Mouse (Mus musculus) liver, postnatal 0 days (tissue): ENCODE data around the gene Olfr1338. TPM values are rescaled to one million over a fixed set of nuclear protein-coding genes. Genes with fewer than 3 reads are reported as not detected.
A peak's percentile ranks its signal among the peaks of the same experiment; 100 is the strongest.

Experiments
- ATAC-seq: fragments of 200-750 bp; cut with Nextera tagmentation; 2 replicates; pipeline ENCODE4 v1.8.0; 2017; ENCODE audit warnings: mild to moderate bottlenecking, moderate library complexity
- DNase-seq: peaks from one replicate; pipeline ENCODE4 v3.0.0-alpha.2; 2016
- H3K27ac ChIP-seq: fragments of 300-500 bp; sonication (generic); 2 replicates; pipeline ENCODE4 v1.5.1; 2014; ENCODE audit warnings: antibody characterized with exemption, moderate library complexity, mild to moderate bottlenecking, low read depth
- H3K27me3 ChIP-seq: fragments of 300-500 bp; sonication (generic); 2 replicates; pipeline ENCODE4 v1.6.1; 2014; ENCODE audit warnings: low read length, control low read depth, mixed read lengths; ENCODE audit not compliant: insufficient read depth
- H3K36me3 ChIP-seq: fragments of 300-500 bp; sonication (generic); replicated peaks from 2 replicates; pipeline ENCODE4 v1.6.1; 2014; ENCODE audit warnings: mild to moderate bottlenecking, control low read depth, low read length, moderate library complexity, mixed read lengths; ENCODE audit not compliant: insufficient read depth
- H3K4me1 ChIP-seq: fragments of 300-500 bp; sonication (generic); 2 replicates; pipeline ENCODE4 v1.6.1; 2014; ENCODE audit warnings: antibody characterized with exemption, mild to moderate bottlenecking, control low read depth; ENCODE audit not compliant: insufficient read depth
- H3K4me2 ChIP-seq: fragments of 300-500 bp; sonication (generic); 2 replicates; pipeline ENCODE4 v1.6.1; 2014; ENCODE audit warnings: low read depth, mild to moderate bottlenecking, low read length, moderate library complexity, mixed read lengths
- H3K4me3 ChIP-seq: fragments of 300-500 bp; sonication (generic); 2 replicates; pipeline ENCODE4 v1.5.1; 2014; ENCODE audit warnings: low read depth, low read length
- H3K9ac ChIP-seq: fragments of 300-500 bp; sonication (generic); replicated peaks from 2 replicates; pipeline ENCODE4 v1.6.1; 2014; ENCODE audit warnings: mild to moderate bottlenecking, moderate library complexity
- H3K9me3 ChIP-seq: fragments of 300-500 bp; sonication (generic); 2 replicates; pipeline ENCODE4 v1.6.1; 2016; ENCODE audit warnings: mild to moderate bottlenecking, control low read depth, low read length, mixed read lengths
- CTCF ChIP-seq: sonication (generic); IDR thresholded peaks from 2 replicates; pipeline ENCODE4 v1.5.1; 2016; ENCODE audit warnings: antibody characterized with exemption, low read depth
- EP300 ChIP-seq: IDR thresholded peaks from 2 replicates; pipeline ENCODE4 v1.6.1; 2016; ENCODE audit warnings: antibody characterized with exemption, low read depth, mild to moderate bottlenecking
- WGBS: fragments of 180-500 bp; shearing (Covaris S2); extraction: QIAGEN DNeasy Blood & Tissue Kit; methylation state at CpG from one replicate; pipeline ENCODE4 v1.1.7; 2014; ENCODE audit not compliant: insufficient replicate concordance; 5-methylcytosine and 5-hydroxymethylcytosine counted together
- polyA plus RNA-seq: library from polyadenylated mRNA; unstranded; fragments of >200 nt; fragmentation: Nextera tagmentation; extraction: Ambion mirVana; gene quantifications from 2 replicates; pipeline ENCODE4 v1.2.1, GENCODE M21; 2015

The Olfr1338 gene
- polyA plus RNA-seq, 1 experiment from 2014 or later: not detected

GRCm38 (mm10) chr4:118731875-118732274 lies 26.7 kb downstream of the Olfr1338 start, which contains the start of gene Olfr1339:
Olfr1339 (plus strand) TSS chr4:118732175.
- H3K9ac ChIP-seq: no peak within 1 kb of the TSS
- 93% methylated on average over 1 of the region's 1 CpGs for WGBS
- TF ChIP-seq CTCF (no peak), EP300 (no peak)
- H3K27me3 ChIP-seq: no peaks in the 10 kb centered on the region
- no peak within 1 kb of the TSS for H3K27ac ChIP-seq
- no peak for ATAC-seq
- H3K4me3 ChIP-seq: no peak within 1 kb of the TSS
- no peaks in the 10 kb centered on the region for H3K36me3 ChIP-seq
- no peak for DNase-seq
- no peak within 1 kb of the TSS for H3K4me2 ChIP-seq
- no peaks in the 10 kb centered on the region for H3K4me1 ChIP-seq
- H3K9me3 ChIP-seq: no peaks in the 10 kb centered on the region

GRCm38 (mm10) chr4:118721742-118722483 lies 36.6 kb downstream of the Olfr1338 start:
- 48% methylated on average over 10 of the region's 10 CpGs for WGBS
- Histone ChIP-seq H3K36me3 (no peaks in the 10 kb centered on the region), H3K4me3 (no peak overlapping the region), H3K27me3 (no peaks in the 10 kb centered on the region), H3K9me3 (no peaks in the 10 kb centered on the region), H3K9ac (no peak overlapping the region), H3K4me1 (no peaks in the 10 kb centered on the region), H3K27ac (no peak overlapping the region), H3K4me2 (no peak overlapping the region)
- no peak for ATAC-seq
- peak; percentile 29 for DNase-seq
- TF ChIP-seq CTCF (no peak), EP300 (no peak)

GRCm38 (mm10) chr4:118719838-118720237 lies 38.7 kb downstream of the Olfr1338 start, which contains the start of gene Olfr1340:
Olfr1340 (plus strand) TSS chr4:118720138.
- no peak for ATAC-seq
- TF ChIP-seq CTCF (no peak), EP300 (no peak)

GRCm38 (mm10) chr4:118711656-118712055 lies 46.9 kb downstream of the Olfr1338 start:
- Histone ChIP-seq H3K4me3 (no peak overlapping the region), H3K36me3 (no peaks in the 10 kb centered on the region), H3K9me3 (no peaks in the 10 kb centered on the region), H3K4me1 (no peaks in the 10 kb centered on the region), H3K4me2 (no peak overlapping the region), H3K27me3 (no peaks in the 10 kb centered on the region), H3K27ac (no peak overlapping the region), H3K9ac (no peak overlapping the region)
- ATAC-seq: no peak
- WGBS: 48% methylated on average over 1 of the region's 1 CpGs
- TF ChIP-seq CTCF (no peak), EP300 (no peak)
- no peak for DNase-seq

More at GRCm38 (mm10) chr4:118719838-118720237, 38.7 kb downstream of the Olfr1338 start, which contains the start of gene Olfr1340:
- no peak within 1 kb of the TSS for H3K4me2 ChIP-seq
- H3K9me3 ChIP-seq: no peaks in the 10 kb centered on the region
- H3K27ac ChIP-seq: no peak within 1 kb of the TSS
- no peaks in the 10 kb centered on the region for H3K36me3 ChIP-seq
- H3K27me3 ChIP-seq: no peaks in the 10 kb centered on the region
- H3K4me3 ChIP-seq: no peak within 1 kb of the TSS
- H3K9ac ChIP-seq: no peak within 1 kb of the TSS
- no peak for DNase-seq
- no peaks in the 10 kb centered on the region for H3K4me1 ChIP-seq

GRCm38 (mm10) chr4:118708086-118708485 lies 50.5 kb downstream of the Olfr1338 start:
- no peaks in the 10 kb centered on the region for H3K36me3 ChIP-seq
- 75% methylated on average over 5 of the region's 5 CpGs for WGBS
- no peak overlapping the region for H3K27ac ChIP-seq
- no peaks in the 10 kb centered on the region for H3K27me3 ChIP-seq
- H3K9ac ChIP-seq: no peak overlapping the region
- no peak for DNase-seq
- ATAC-seq: no peak
- no peaks in the 10 kb centered on the region for H3K9me3 ChIP-seq
- H3K4me3 ChIP-seq: no peak overlapping the region
- H3K4me1 ChIP-seq: no peaks in the 10 kb centered on the region
- TF ChIP-seq EP300: no peak
- no peak overlapping the region for H3K4me2 ChIP-seq

GRCm38 (mm10) chr4:118703223-118703622 lies 55.3 kb downstream of the Olfr1338 start, which contains the start of gene Olfr1341:
Olfr1341 (plus strand) TSS chr4:118703523.
- TF ChIP-seq CTCF: no peak
- no peak for TF ChIP-seq EP300
- WGBS: 70% methylated on average over 3 of the region's 3 CpGs
- no peaks in the 10 kb centered on the region for H3K9me3 ChIP-seq
- no peaks in the 10 kb centered on the region for H3K4me1 ChIP-seq
- H3K36me3 ChIP-seq: no peaks in the 10 kb centered on the region
- no peak within 1 kb of the TSS for H3K9ac ChIP-seq
- H3K27me3 ChIP-seq: no peaks in the 10 kb centered on the region
- no peak within 1 kb of the TSS for H3K4me3 ChIP-seq
- ATAC-seq (no peak), DNase-seq (no peak)
- no peak within 1 kb of the TSS for H3K4me2 ChIP-seq
- no peak within 1 kb of the TSS for H3K27ac ChIP-seq

Other genes with a start within 250 kb of the Olfr1338 start
- 16.2 and 18.8 TPM in 2 replicates for gene 2610528J11Rik, start 231.7 kb downstream of the Olfr1338 start, polyA plus RNA-seq
- 3.7 and 4.4 TPM in 2 replicates for gene Tmem125, start 214.7 kb downstream of the Olfr1338 start, polyA plus RNA-seq
- gene Cfap57, start 138.0 kb downstream of the Olfr1338 start, polyA plus RNA-seq: 0.36 and 0.42 TPM in 2 replicates
- gene Ebna1bp2, start 137.9 kb downstream of the Olfr1338 start, polyA plus RNA-seq: 61.0 and 62.0 TPM in 2 replicates
- gene Olfr62, start 99.8 kb downstream of the Olfr1338 start, polyA plus RNA-seq: not detected in 2 replicates
- not detected in 2 replicates for gene Olfr1342, start 66.0 kb downstream of the Olfr1338 start, polyA plus RNA-seq
- gene Olfr1341, start 55.2 kb downstream of the Olfr1338 start, polyA plus RNA-seq: not detected in 2 replicates
- not detected in 2 replicates for gene Olfr1340, start 38.6 kb downstream of the Olfr1338 start, polyA plus RNA-seq
- not detected in 2 replicates for gene Olfr1339, start 26.6 kb downstream of the Olfr1338 start, polyA plus RNA-seq
- not detected in 2 replicates for gene Olfr1337, start 23.8 kb upstream of the Olfr1338 start, polyA plus RNA-seq
- gene Olfr1335, start 51.2 kb upstream of the Olfr1338 start, polyA plus RNA-seq: not detected in 2 replicates
- not detected in 2 replicates for gene Olfr1333, start 77.5 kb upstream of the Olfr1338 start, polyA plus RNA-seq
- not detected in 2 replicates for gene Olfr1331, start 105.9 kb upstream of the Olfr1338 start, polyA plus RNA-seq
- not detected in 2 replicates for gene Olfr1330, start 129.9 kb upstream of the Olfr1338 start, polyA plus RNA-seq
- gene Olfr1329, start 158.7 kb upstream of the Olfr1338 start, polyA plus RNA-seq: not detected in 2 replicates
- not detected in 2 replicates for gene Olfr1328, start 179.9 kb upstream of the Olfr1338 start, polyA plus RNA-seq
- not detected in 2 replicates for gene Lao1, start 202.8 kb upstream of the Olfr1338 start, polyA plus RNA-seq